Mouse (Mus musculus) thymus, adult 2 months (tissue): ENCODE results near the gene Clmp. TPM values are rescaled to one million over a fixed set of nuclear protein-coding genes. Genes with fewer than 3 reads are reported as not detected.
A peak's percentile ranks its signal among the peaks of the same experiment; 100 is the strongest.

Source experiments
- DNase-seq: peaks from one replicate; pipeline ENCODE4 v3.0.0; 2021
- H3K27ac ChIP-seq: fragments of 200-500 bp; 2 replicates; pipeline ENCODE4 v1.5.1; 2012; ENCODE audit warnings: low read length, control low read depth; ENCODE audit not compliant: control insufficient read depth, insufficient read depth
- H3K27me3 ChIP-seq: fragments of 200-500 bp; 2 replicates; pipeline ENCODE4 v1.6.1; 2012; ENCODE audit warnings: mild to moderate bottlenecking, low read length, moderate library complexity, mixed read lengths; ENCODE audit not compliant: control insufficient read depth, insufficient read depth
- H3K36me3 ChIP-seq: fragments of 200-500 bp; 2 replicates; pipeline ENCODE4 v1.6.1; 2012; ENCODE audit warnings: mild to moderate bottlenecking, low read length, moderate library complexity; ENCODE audit not compliant: control insufficient read depth, insufficient read depth
- H3K4me1 ChIP-seq: fragments of 200-500 bp; replicated peaks from 2 replicates; pipeline ENCODE4 v1.6.1; 2012; ENCODE audit warnings: low read length; ENCODE audit not compliant: control insufficient read depth, insufficient read depth
- H3K4me3 ChIP-seq: fragments of 200-500 bp; 2 replicates; pipeline ENCODE4 v1.5.1; 2012; ENCODE audit warnings: mild to moderate bottlenecking, low read length, control low read depth, moderate library complexity; ENCODE audit not compliant: control insufficient read depth, insufficient read depth
- CTCF ChIP-seq: fragments of 200-500 bp; IDR thresholded peaks from 2 replicates; pipeline ENCODE4 v1.5.1; 2012; ENCODE audit warnings: mild to moderate bottlenecking, control low read depth, low read length, moderate library complexity, borderline replicate concordance; ENCODE audit not compliant: control insufficient read depth, poor library complexity, insufficient read depth; ENCODE audit errors: extremely low read depth
- POLR2A ChIP-seq: fragments of 200-500 bp; IDR thresholded peaks from 2 replicates; pipeline ENCODE4 v1.6.1; 2012; ENCODE audit warnings: mild to moderate bottlenecking, low read length, control low read depth, moderate library complexity; ENCODE audit not compliant: control insufficient read depth, poor library complexity, insufficient read depth; ENCODE audit errors: extremely low read depth
- WGBS: fragments of 180-500 bp; shearing (Covaris S2); methylation state at CpG from one replicate; pipeline ENCODE4 v1.1.7; 2018; 5-methylcytosine and 5-hydroxymethylcytosine counted together
- polyA plus RNA-seq: library from polyadenylated mRNA; depleted of rRNA; stranded (reverse); fragments of >200 nt; gene quantifications from 2 replicates; pipeline ENCODE4 v1.2.3, GENCODE M21; 2012; rRNA removed

Gene Clmp
- polyA plus RNA-seq, 1 experiment: 1.1 TPM

DNA sequence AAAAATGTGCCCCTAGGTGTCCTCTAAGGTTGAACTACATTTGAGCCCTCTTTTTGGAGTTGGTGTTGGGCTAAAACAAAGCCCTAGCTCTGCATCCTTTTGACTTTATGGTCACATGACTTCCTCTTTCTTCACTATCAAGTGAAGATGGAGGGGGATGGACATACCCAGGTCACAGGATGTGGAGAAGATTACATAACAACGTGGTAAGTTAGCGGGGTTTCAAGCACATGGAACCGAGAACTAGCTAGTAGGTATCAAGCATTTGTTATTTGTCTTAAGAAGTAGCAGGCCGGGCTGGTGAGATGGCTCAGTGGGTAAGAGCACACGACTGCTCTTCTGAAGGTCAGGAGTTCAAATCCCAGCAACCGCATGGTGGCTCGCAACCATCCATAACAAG, 128.3 kb downstream of the Clmp start:
- no peaks in the 10 kb centered on the region for H3K36me3 ChIP-seq
- no peaks in the 10 kb centered on the region for H3K27me3 ChIP-seq
- no peak for DNase-seq
- no peak overlapping the region for H3K4me3 ChIP-seq
- H3K4me1 ChIP-seq: 0 out of 2 replicates have a peak, but pooled peaks cover 2% of the 10 kb centered on the region
- 55% methylated on average over 7 of the region's 7 CpGs for WGBS
- no peak for TF ChIP-seq CTCF
- no peak for TF ChIP-seq POLR2A
- H3K27ac ChIP-seq: no peak overlapping the region

DNA sequence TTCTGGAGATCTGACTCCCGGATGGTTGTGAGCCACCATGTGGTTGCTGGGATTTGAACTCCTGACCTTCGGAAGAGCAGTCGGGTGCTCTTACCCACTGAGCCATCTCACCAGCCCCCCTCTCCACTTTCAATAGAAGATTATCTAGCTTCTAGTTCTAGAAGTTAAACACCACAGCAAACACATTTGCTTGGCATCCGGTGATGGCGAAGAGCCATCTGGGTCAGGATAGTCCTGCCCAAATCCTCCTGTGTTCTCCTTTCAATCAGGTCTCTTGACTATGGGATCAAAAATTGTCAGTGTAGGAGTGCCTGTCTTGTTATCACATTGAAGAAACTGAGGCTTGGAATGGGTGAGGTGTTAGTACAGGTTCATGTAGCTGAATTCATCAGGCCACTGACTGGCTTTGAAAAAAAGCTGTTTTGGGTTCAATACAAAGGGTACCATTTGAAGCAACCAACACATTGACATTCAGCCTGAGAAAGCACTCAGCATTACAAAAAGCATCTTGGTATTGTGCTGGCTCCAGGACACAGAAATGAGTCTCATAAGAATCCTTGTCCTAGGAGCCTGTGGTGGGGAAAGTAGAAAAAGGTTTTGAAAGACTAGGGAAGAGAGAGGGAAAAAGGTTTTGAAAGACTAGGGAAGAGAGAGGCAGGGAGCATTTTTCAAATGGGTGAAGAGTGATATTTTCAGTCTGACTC, 131.7 kb downstream of the Clmp start:
- no peak for DNase-seq
- WGBS: 97% methylated on average over 5 of the region's 5 CpGs
- Histone ChIP-seq H3K27me3 (no peaks in the 10 kb centered on the region), H3K36me3 (no peaks in the 10 kb centered on the region), H3K27ac (no peak overlapping the region), H3K4me3 (no peak overlapping the region), H3K4me1 (0 out of 2 replicates have a peak, but pooled peaks cover 2% of the 10 kb centered on the region)
- TF ChIP-seq POLR2A (no peak), CTCF (no peak)

DNA sequence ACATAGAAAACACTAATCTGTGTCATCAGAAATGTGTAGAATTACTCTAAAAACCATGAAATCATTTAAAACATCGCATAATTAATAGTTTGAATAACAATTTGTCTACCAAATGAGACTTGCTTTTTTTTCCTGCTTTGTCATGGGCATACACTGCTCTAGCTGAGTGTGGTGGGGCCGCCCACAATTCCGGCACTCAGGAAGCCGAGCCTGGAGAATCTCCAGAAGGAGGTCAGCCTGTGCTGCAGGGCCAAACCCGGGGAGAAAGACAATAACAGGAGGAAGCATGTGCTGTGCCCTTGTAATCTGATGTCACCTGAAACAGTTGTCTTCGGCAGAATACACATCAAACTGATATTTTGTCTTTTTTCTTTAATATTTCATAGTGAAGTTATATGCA, 139.8 kb downstream of the Clmp start:
- Histone ChIP-seq H3K4me3 (no peak overlapping the region), H3K36me3 (no peaks in the 10 kb centered on the region), H3K27ac (no peak overlapping the region), H3K27me3 (no peaks in the 10 kb centered on the region), H3K4me1 (no peaks in the 10 kb centered on the region)
- TF ChIP-seq CTCF: no peak
- TF ChIP-seq POLR2A: no peak
- 73% methylated on average over 6 of the region's 6 CpGs for WGBS
- DNase-seq: no peak

DNA sequence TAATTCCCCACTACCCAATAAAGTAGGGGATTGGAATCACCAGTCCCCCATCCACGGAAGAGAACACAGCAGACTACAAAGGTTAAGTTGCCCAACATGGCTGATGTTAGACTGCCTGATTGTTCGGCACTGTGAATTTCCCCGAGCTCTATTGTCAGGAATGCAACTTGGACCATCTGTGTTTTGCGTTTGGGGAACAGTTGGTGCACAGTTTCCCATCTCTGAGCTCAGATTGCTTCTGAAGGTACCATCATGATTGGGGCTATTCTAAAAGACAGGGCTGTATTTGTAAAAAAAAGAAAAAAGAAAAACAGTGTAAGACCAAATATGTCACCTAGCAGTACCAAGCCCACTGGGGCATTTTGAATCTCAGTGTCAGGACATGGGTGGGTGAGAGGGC, 141.6 kb downstream of the Clmp start:
- Histone ChIP-seq H3K27me3 (no peaks in the 10 kb centered on the region), H3K36me3 (no peaks in the 10 kb centered on the region), H3K4me3 (no peak overlapping the region), H3K4me1 (no peaks in the 10 kb centered on the region), H3K27ac (no peak overlapping the region)
- 95% methylated on average over 4 of the region's 4 CpGs for WGBS
- no peak for DNase-seq
- TF ChIP-seq CTCF: no peak

DNA sequence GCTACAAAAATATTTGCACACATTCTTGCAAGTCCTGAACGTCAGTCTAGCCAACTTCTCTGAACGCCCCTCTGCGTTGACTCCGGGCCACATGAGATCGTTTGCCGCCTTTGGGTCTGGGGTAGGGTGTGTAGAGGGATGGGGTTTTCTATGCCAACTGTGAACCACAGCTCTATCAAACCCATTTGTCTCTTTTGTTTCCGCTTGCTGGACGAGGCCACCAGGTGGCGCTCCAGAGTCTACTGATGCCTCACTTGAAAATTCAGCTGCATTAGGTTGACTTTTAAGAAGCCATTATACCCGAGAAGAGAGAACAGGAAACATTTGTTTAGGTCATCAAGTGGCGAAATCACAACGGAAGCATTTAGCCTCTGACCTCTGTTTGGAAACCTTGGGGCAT, 148.8 kb downstream of the Clmp start:
- TF ChIP-seq POLR2A (no peak), CTCF (peak; percentile 52; the same call in 1 of the 2 replicates)
- 6% methylated on average over 12 of the region's 12 CpGs for WGBS
- no peaks in the 10 kb centered on the region for H3K4me1 ChIP-seq
- H3K36me3 ChIP-seq: no peaks in the 10 kb centered on the region
- H3K4me3 ChIP-seq: no peak overlapping the region
- no peak overlapping the region for H3K27ac ChIP-seq
- peak; percentile 67 for DNase-seq
- H3K27me3 ChIP-seq: no peaks in the 10 kb centered on the region

Other genes starting within 250 kb of the Clmp start
- gene Gramd1b, start 154.6 kb upstream of the Clmp start, polyA plus RNA-seq: 33.3 and 43.0 TPM in 2 replicates
- not detected in 2 replicates for gene Gm21915, start 15.3 kb upstream of the Clmp start, polyA plus RNA-seq
- 2,928 and 2,969 TPM in 2 replicates for gene Hspa8, start 115.0 kb downstream of the Clmp start, polyA plus RNA-seq
- gene Bsx, start 188.2 kb downstream of the Clmp start, polyA plus RNA-seq: 0.05 and 0.09 TPM in 2 replicates